Comparison of ENCODE assay signal across 14 mouse cellular contexts in genomic region chr2:51599473-51600201, GRCm38 (mm10). TPM values are rescaled to one million over a fixed set of nuclear protein-coding genes. Genes with fewer than 3 reads are reported as not detected.
DNase-seq lines count a peak whose midpoint lies in the region; ATAC-seq and TF ChIP-seq lines count a peak whose summit lies in the region.
"Had no signal": no experiment of that assay in that cellular context is flagged by ENCODE, and none has a peak within 500 bp of the region (broad histone marks: within the 10 kb centered on the region; RNA-seq: fewer than 3 reads in every experiment).

No protein-coding gene starts in this region.

- H3K36me3 ChIP-seq in forebrain, embryonic 13.5 days (ENCODE audit: poor library complexity, severe bottlenecking) = no peaks in the 10 kb centered on the region
- H3K36me3 ChIP-seq in forebrain, embryonic 10.5 days (replicated peaks) = no peaks in the 10 kb centered on the region
- H3K36me3 ChIP-seq in thymus, adult 2 months (ENCODE audit: control insufficient read depth, insufficient read depth, low read length) = no peaks in the 10 kb centered on the region
- H3K36me3 ChIP-seq in midbrain, embryonic 10.5 days = no peaks in the 10 kb centered on the region
- H3K36me3 ChIP-seq in intestine, embryonic 15.5 days = no peaks in the 10 kb centered on the region

- no peak for DNase-seq in forebrain, embryonic 10.5 days (ENCODE audit: extremely low spot score, low spot score)
- DNase-seq in thymus, adult 2 months = no peak
- no peak for DNase-seq in thymus, postnatal 25 days
- DNase-seq in midbrain, embryonic 10.5 days (ENCODE audit: low spot score) = no peak
- DNase-seq in layer of hippocampus, adult 9-11 months = no peak
- DNase-seq in MN1 (ENCODE audit: low spot score) = no peak
- DNase-seq: adrenal gland, postnatal 10 days; cerebellum, adult 9-11 months; liver, postnatal 0 days had no signal

- no peak overlapping the region for H3K9ac ChIP-seq in forebrain, embryonic 13.5 days
- no peak overlapping the region for H3K9ac ChIP-seq in intestine, embryonic 15.5 days
- H3K9ac ChIP-seq: liver, postnatal 0 days had no signal

- H3K4me2 ChIP-seq in forebrain, embryonic 13.5 days = peak overlapping the region; percentile 23; the same call in 1 of the 2 replicates
- H3K4me2 ChIP-seq in intestine, embryonic 15.5 days (replicated peaks) = no peak overlapping the region
- H3K4me2 ChIP-seq: heart, embryonic 11.5 days had no signal

- no peak overlapping the region for H3K4me3 ChIP-seq in forebrain, embryonic 13.5 days
- no peak overlapping the region for H3K4me3 ChIP-seq in forebrain, embryonic 10.5 days
- peak overlapping the region; percentile 8; the same call in 1 of the 2 replicates for H3K4me3 ChIP-seq in thymus, adult 2 months (ENCODE audit: control insufficient read depth, insufficient read depth, low read length)
- H3K4me3 ChIP-seq in midbrain, embryonic 10.5 days = no peak overlapping the region
- H3K4me3 ChIP-seq in intestine, embryonic 15.5 days (replicated peaks) = no peak overlapping the region

- no peaks in the 10 kb centered on the region for H3K27me3 ChIP-seq in forebrain, embryonic 13.5 days
- no peaks in the 10 kb centered on the region for H3K27me3 ChIP-seq in forebrain, embryonic 10.5 days (ENCODE audit: poor library complexity, severe bottlenecking)
- no peaks in the 10 kb centered on the region for H3K27me3 ChIP-seq in thymus, adult 2 months (ENCODE audit: control insufficient read depth, insufficient read depth, low read length)
- no peaks in the 10 kb centered on the region for H3K27me3 ChIP-seq in midbrain, embryonic 10.5 days (ENCODE audit: low read depth, poor library complexity, severe bottlenecking)
- H3K27me3 ChIP-seq in intestine, embryonic 15.5 days (replicated peaks) = no peaks in the 10 kb centered on the region

- no peak for TF ChIP-seq CTCF in thymus, adult 2 months (IDR thresholded peaks at IDR 0.05; ENCODE audit: borderline replicate concordance, control insufficient read depth, extremely low read depth, insufficient read depth, low read length, poor library complexity)

- no peak for TF ChIP-seq POLR2A in thymus, adult 2 months (IDR thresholded peaks at IDR 0.05; ENCODE audit: control insufficient read depth, extremely low read depth, insufficient read depth, low read length, poor library complexity)

- 52% methylated on average over 19 of the region's 19 CpGs for WGBS in forebrain, embryonic 13.5 days
- 91% methylated on average over 19 of the region's 19 CpGs for WGBS in forebrain, embryonic 10.5 days
- 61% methylated on average over 19 of the region's 19 CpGs for WGBS in thymus, adult 2 months
- WGBS in midbrain, embryonic 10.5 days = 88% methylated on average over 19 of the region's 19 CpGs
- 65% methylated on average over 19 of the region's 19 CpGs for WGBS in intestine, embryonic 15.5 days

- no peaks in the 10 kb centered on the region for H3K9me3 ChIP-seq in forebrain, embryonic 13.5 days (replicated peaks)
- no peaks in the 10 kb centered on the region for H3K9me3 ChIP-seq in forebrain, embryonic 10.5 days
- H3K9me3 ChIP-seq in midbrain, embryonic 10.5 days (replicated peaks) = no peaks in the 10 kb centered on the region
- no peaks in the 10 kb centered on the region for H3K9me3 ChIP-seq in intestine, embryonic 15.5 days

- peak overlapping the region; percentile 31 for H3K27ac ChIP-seq in forebrain, embryonic 13.5 days
- no peak overlapping the region for H3K27ac ChIP-seq in forebrain, embryonic 10.5 days
- H3K27ac ChIP-seq in thymus, adult 2 months (ENCODE audit: control insufficient read depth, insufficient read depth, low read length) = no peak overlapping the region
- H3K27ac ChIP-seq in midbrain, embryonic 10.5 days (replicated peaks) = peak overlapping the region; percentile 57
- H3K27ac ChIP-seq in intestine, embryonic 15.5 days = no peak overlapping the region

- H3K4me1 ChIP-seq in forebrain, embryonic 13.5 days = peaks cover 5% of the 10 kb centered on the region; the same call in 1 of the 2 replicates
- H3K4me1 ChIP-seq in forebrain, embryonic 10.5 days = peaks cover 8% of the 10 kb centered on the region
- no peaks in the 10 kb centered on the region for H3K4me1 ChIP-seq in thymus, adult 2 months (replicated peaks; ENCODE audit: control insufficient read depth, insufficient read depth, low read length)
- H3K4me1 ChIP-seq in midbrain, embryonic 10.5 days = peaks cover 8% of the 10 kb centered on the region; the same call in 1 of the 2 replicates
- H3K4me1 ChIP-seq in intestine, embryonic 15.5 days (replicated peaks) = no peaks in the 10 kb centered on the region

- ATAC-seq in forebrain, embryonic 13.5 days = peak; percentile 67
- ATAC-seq in intestine, embryonic 15.5 days = no peak
- ATAC-seq: intestine, embryonic 16.5 days; liver, postnatal 0 days had no signal

RNA-seq across cellular contexts. Expression of gene Tas2r134, which starts 27.7 kb away (rescaled TPM):
- not detected in 2 replicates for polyA plus RNA-seq in forebrain, embryonic 13.5 days (2015; fragmentation: Nextera tagmentation; extraction: Ambion mirVana)
- polyA plus RNA-seq in forebrain, embryonic 10.5 days (2016; fragmentation: Nextera tagmentation; extraction: Ambion mirVana) = not detected in 2 replicates
- not detected in 2 replicates for polyA plus RNA-seq in thymus, adult 2 months (2012; rRNA removed)
- not detected in 2 replicates for polyA plus RNA-seq in midbrain, embryonic 10.5 days (2016; fragmentation: Nextera tagmentation; extraction: Ambion mirVana)
- not detected in 2 replicates for polyA plus RNA-seq in intestine, embryonic 15.5 days (2015; fragmentation: Nextera tagmentation; extraction: Ambion mirVana)
- polyA plus RNA-seq: C2C12; heart, embryonic 11.5 days; intestine, embryonic 16.5 days; liver, postnatal 0 days had no signal

Comparison
In these comparisons a context has a peak if more than half of its experiments do, and no peak if none do; other contexts are left out.
1. H3K27ac ChIP-seq: peak in forebrain, embryonic 13.5 days (single experiment) and midbrain, embryonic 10.5 days (single experiment); none in forebrain, embryonic 10.5 days (single experiment), thymus, adult 2 months (single experiment) and intestine, embryonic 15.5 days (single experiment).